Mouse (Mus musculus): ENCODE results near the gene Trub1. TPM values are rescaled to one million over a fixed set of nuclear protein-coding genes. Genes with fewer than 3 reads are reported as not detected.

Gene Trub1
- total RNA-seq (2014; fragmentation: Nextera tagmentation) (19.2 and 20.0 TPM in 2 replicates), total RNA-seq (2017) (10.5 and 10.7 TPM in 2 replicates), polyA plus RNA-seq (2012) (6.7 and 7.0 TPM in 2 replicates)

GRCm38 (mm10) chr19:57452492-57453217 lies at the start of gene Trub1:
Gene Trub1 (plus strand): TSS chr19:57452912.
- no peak for TF ChIP-seq TAL1 (conservative IDR thresholded peaks at IDR 0.05; ENCODE audit: low read depth, low read length)
- TF ChIP-seq GATA2 (IDR thresholded peaks at IDR 0.05; ENCODE audit: borderline replicate concordance, low read depth, low read length) = no peak
- Histone ChIP-seq H3K9me3 (replicated peaks) (no peaks in the 10 kb centered on the region), H3K36me3 (replicated peaks) (peaks cover 13% of the 10 kb centered on the region), H3K4me1 (ENCODE audit: insufficient read depth, low read depth, low read length) (peaks cover 8% of the 10 kb centered on the region), H3K27me3 (ENCODE audit: insufficient read depth, low read length) (no peaks in the 10 kb centered on the region), H3K4me3 (ENCODE audit: low read depth, low read length) (peak within 1 kb of the TSS; percentile 98)
- ATAC-seq (ENCODE audit: extremely low read depth, insufficient number of reproducible peaks, low FRiP score, poor library complexity, severe bottlenecking) (peak; percentile 96), DNase-seq (ENCODE audit: low spot score) (peak; percentile 73)

DNA sequence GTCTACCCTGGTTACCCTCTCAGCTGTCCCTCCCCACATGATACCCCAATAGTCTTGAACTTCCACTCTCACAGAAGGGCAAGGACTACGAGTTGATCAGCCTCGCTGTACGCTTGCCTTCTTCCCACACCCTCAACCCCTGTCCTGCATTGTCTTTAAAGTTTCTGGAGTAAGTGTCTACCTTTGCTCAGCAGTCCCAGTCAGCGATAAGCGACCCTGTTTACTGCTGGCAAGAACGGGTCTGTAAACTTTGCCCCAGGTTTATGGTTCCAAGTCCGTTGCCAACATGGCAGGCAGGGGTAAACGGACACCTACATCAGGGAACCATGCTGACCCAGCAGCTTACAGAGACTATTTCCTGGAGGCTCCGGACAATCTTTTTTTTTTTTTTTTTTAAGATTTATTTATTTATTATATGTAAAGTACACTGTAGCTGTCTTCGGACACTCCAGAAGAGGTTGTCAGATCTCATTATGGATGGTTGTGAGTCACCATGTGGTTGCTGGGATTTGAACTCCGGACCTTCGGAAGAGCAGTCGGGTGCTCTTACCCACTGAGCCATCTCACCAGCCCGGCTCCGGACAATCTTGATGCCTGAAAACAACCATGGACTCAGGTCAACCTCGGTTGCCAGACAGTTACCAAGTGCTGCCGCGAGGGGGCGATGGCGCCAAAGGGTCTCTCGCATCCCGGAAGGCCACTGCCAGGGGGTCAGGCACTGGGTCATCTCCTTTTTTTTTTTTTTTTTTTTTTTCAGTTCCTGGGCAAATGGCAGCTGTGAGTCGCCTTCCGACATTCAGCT lies 48.8 kb upstream of the Trub1 start:
- H3K36me3 ChIP-seq (replicated peaks) = no peaks in the 10 kb centered on the region
- H3K4me3 ChIP-seq (ENCODE audit: low read depth, low read length) = no peak overlapping the region
- peak; percentile 54 for DNase-seq (ENCODE audit: low spot score)
- TF ChIP-seq CTCF (IDR thresholded peaks at IDR 0.05; ENCODE audit: low read depth, low read length) (peak; percentile 56), GATA1 (IDR thresholded peaks at IDR 0.05; ENCODE audit: borderline replicate concordance, low read length) (no peak)
- H3K27me3 ChIP-seq (ENCODE audit: insufficient read depth, low read length) = peaks cover 9% of the 10 kb centered on the region
- ATAC-seq (ENCODE audit: extremely low read depth, insufficient number of reproducible peaks, low FRiP score, poor library complexity, severe bottlenecking) = 0 out of 2 replicates have a peak, but pooled peaks have one; percentile 28
- H3K9me3 ChIP-seq (replicated peaks) = no peaks in the 10 kb centered on the region
- H3K4me1 ChIP-seq (ENCODE audit: insufficient read depth, low read depth, low read length) = 0 out of 2 replicates have a peak, but pooled peaks cover 2% of the 10 kb centered on the region

GRCm38 (mm10) chr19:57404502-57404848 lies 48.2 kb upstream of the Trub1 start:
- no peak overlapping the region for H3K4me3 ChIP-seq (ENCODE audit: low read depth, low read length)
- H3K9me3 ChIP-seq (replicated peaks) = no peaks in the 10 kb centered on the region
- ATAC-seq (ENCODE audit: extremely low read depth, insufficient number of reproducible peaks, low FRiP score, poor library complexity, severe bottlenecking) (no peak), DNase-seq (ENCODE audit: low spot score) (no peak)
- no peak for TF ChIP-seq GATA2 (IDR thresholded peaks at IDR 0.05; ENCODE audit: borderline replicate concordance, low read depth, low read length)
- no peak for TF ChIP-seq CTCF (IDR thresholded peaks at IDR 0.05; ENCODE audit: low read depth, low read length)
- TF ChIP-seq POLR2AphosphoS5 (IDR thresholded peaks at IDR 0.05; ENCODE audit: insufficient replicate concordance, low read depth, low read length) = no peak
- TF ChIP-seq TAL1 (conservative IDR thresholded peaks at IDR 0.05; ENCODE audit: low read depth, low read length) = no peak
- TF ChIP-seq GATA1 (IDR thresholded peaks at IDR 0.05; ENCODE audit: borderline replicate concordance, low read length) = no peak
- H3K36me3 ChIP-seq (replicated peaks) = no peaks in the 10 kb centered on the region
- H3K4me1 ChIP-seq (ENCODE audit: insufficient read depth, low read depth, low read length) = 0 out of 2 replicates have a peak, but pooled peaks cover 2% of the 10 kb centered on the region
- H3K27me3 ChIP-seq (ENCODE audit: insufficient read depth, low read length) = peaks cover 9% of the 10 kb centered on the region

DNA sequence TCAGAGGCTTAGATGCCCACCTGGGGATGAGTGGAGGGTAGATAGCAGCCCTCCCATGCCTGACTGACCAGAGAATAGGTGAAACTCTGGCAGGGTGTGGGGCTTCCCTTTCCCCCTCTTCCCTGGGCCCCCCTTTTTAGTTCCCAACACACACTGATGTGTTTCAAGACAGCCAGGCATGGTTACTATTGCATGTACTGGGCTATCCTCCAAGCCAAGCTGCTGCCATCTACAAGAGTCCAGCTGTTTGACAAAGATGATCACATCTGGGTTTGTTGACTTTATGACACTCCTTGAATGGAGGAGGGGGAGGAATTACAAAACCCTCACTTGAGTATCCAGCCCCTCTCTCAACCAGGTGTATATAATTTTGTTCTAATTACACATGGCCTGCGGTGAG lies 44.8 kb upstream of the Trub1 start:
- Histone ChIP-seq H3K4me3 (ENCODE audit: low read depth, low read length) (no peak overlapping the region), H3K27me3 (ENCODE audit: insufficient read depth, low read length) (peaks cover 11% of the 10 kb centered on the region), H3K36me3 (replicated peaks) (no peaks in the 10 kb centered on the region), H3K4me1 (ENCODE audit: insufficient read depth, low read depth, low read length) (peaks cover 6% of the 10 kb centered on the region; the same call in 1 of the 2 replicates), H3K9me3 (replicated peaks) (no peaks in the 10 kb centered on the region)
- TF ChIP-seq POLR2AphosphoS5 (IDR thresholded peaks at IDR 0.05; ENCODE audit: insufficient replicate concordance, low read depth, low read length) (no peak), GATA1 (IDR thresholded peaks at IDR 0.05; ENCODE audit: borderline replicate concordance, low read length) (no peak), TAL1 (conservative IDR thresholded peaks at IDR 0.05; ENCODE audit: low read depth, low read length) (no peak), CTCF (IDR thresholded peaks at IDR 0.05; ENCODE audit: low read depth, low read length) (no peak), GATA2 (IDR thresholded peaks at IDR 0.05; ENCODE audit: borderline replicate concordance, low read depth, low read length) (no peak)
- ATAC-seq (ENCODE audit: extremely low read depth, insufficient number of reproducible peaks, low FRiP score, poor library complexity, severe bottlenecking) (no peak), DNase-seq (ENCODE audit: low spot score) (no peak)

- H3K9me3 ChIP-seq (replicated peaks) = no peaks in the 10 kb centered on the region
- H3K4me1 ChIP-seq (ENCODE audit: insufficient read depth, low read depth, low read length) = peaks cover 5% of the 10 kb centered on the region; the same call in 1 of the 2 replicates
- ATAC-seq (ENCODE audit: extremely low read depth, insufficient number of reproducible peaks, low FRiP score, poor library complexity, severe bottlenecking) (no peak), DNase-seq (ENCODE audit: low spot score) (no peak)
- no peak overlapping the region for H3K4me3 ChIP-seq (ENCODE audit: low read depth, low read length)
- H3K27me3 ChIP-seq (ENCODE audit: insufficient read depth, low read length) = peaks cover 3% of the 10 kb centered on the region; the same call in 1 of the 2 replicates
- no peak for TF ChIP-seq TAL1 (conservative IDR thresholded peaks at IDR 0.05; ENCODE audit: low read depth, low read length)
- no peak for TF ChIP-seq GATA2 (IDR thresholded peaks at IDR 0.05; ENCODE audit: borderline replicate concordance, low read depth, low read length)
- TF ChIP-seq POLR2AphosphoS5 (IDR thresholded peaks at IDR 0.05; ENCODE audit: insufficient replicate concordance, low read depth, low read length) = no peak
- TF ChIP-seq CTCF (IDR thresholded peaks at IDR 0.05; ENCODE audit: low read depth, low read length) = no peak
- no peak for TF ChIP-seq GATA1 (IDR thresholded peaks at IDR 0.05; ENCODE audit: borderline replicate concordance, low read length)
- H3K36me3 ChIP-seq (replicated peaks) = no peaks in the 10 kb centered on the region
Observed at GRCm38 (mm10) chr19:57411375-57412196, 41.1 kb upstream of the Trub1 start.

DNA sequence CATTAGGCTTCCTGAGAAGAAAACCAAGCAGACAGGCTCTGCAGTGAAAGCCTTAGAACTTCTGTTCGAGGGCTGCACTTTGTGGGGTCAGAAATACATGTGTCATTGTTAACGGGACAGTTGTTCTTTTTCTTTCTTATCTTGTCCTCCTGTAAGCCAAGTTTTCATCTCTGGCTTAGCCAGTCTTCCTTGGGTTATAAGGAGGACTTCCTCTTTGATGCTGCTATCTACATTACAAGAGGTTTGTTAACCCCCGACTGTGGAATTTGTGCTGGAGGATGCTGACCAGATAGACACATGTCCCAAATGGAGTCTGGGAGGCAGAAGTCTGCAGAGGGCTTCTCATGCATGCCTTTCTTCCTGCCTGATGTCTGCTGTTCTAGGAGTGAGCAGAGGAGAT lies 39.5 kb upstream of the Trub1 start:
- ATAC-seq (ENCODE audit: extremely low read depth, insufficient number of reproducible peaks, low FRiP score, poor library complexity, severe bottlenecking) (no peak), DNase-seq (ENCODE audit: low spot score) (no peak)
- no peaks in the 10 kb centered on the region for H3K36me3 ChIP-seq (replicated peaks)

More for the DNA sequence above, 39.5 kb upstream of the Trub1 start:
- Histone ChIP-seq H3K4me1 (ENCODE audit: insufficient read depth, low read depth, low read length) (peaks cover 5% of the 10 kb centered on the region; the same call in 1 of the 2 replicates), H3K9me3 (replicated peaks) (no peaks in the 10 kb centered on the region), H3K4me3 (ENCODE audit: low read depth, low read length) (no peak overlapping the region), H3K27me3 (ENCODE audit: insufficient read depth, low read length) (peaks cover 3% of the 10 kb centered on the region; the same call in 1 of the 2 replicates)
- no peak for TF ChIP-seq GATA2 (IDR thresholded peaks at IDR 0.05; ENCODE audit: borderline replicate concordance, low read depth, low read length)
- TF ChIP-seq POLR2AphosphoS5 (IDR thresholded peaks at IDR 0.05; ENCODE audit: insufficient replicate concordance, low read depth, low read length) = no peak
- no peak for TF ChIP-seq GATA1 (IDR thresholded peaks at IDR 0.05; ENCODE audit: borderline replicate concordance, low read length)
- TF ChIP-seq CTCF (IDR thresholded peaks at IDR 0.05; ENCODE audit: low read depth, low read length) = no peak
- TF ChIP-seq TAL1 (conservative IDR thresholded peaks at IDR 0.05; ENCODE audit: low read depth, low read length) = no peak

All from G1E (cell line).